Mouse (Mus musculus) MEL (cell line): ENCODE measurements around the gene Rab1b. TPM values are rescaled to one million over a fixed set of nuclear protein-coding genes. Genes with fewer than 3 reads are reported as not detected.

Source experiments
- DNase-seq: peaks from one replicate; pipeline ENCODE4 v3.0.0; 2011; ENCODE audit warnings: low read depth, low spot score
- H3K27ac ChIP-seq: 2 replicates; pipeline ENCODE4 v1.5.1; 2012; ENCODE audit warnings: low read depth, mild to moderate bottlenecking, control low read depth, low read length, moderate library complexity; ENCODE audit not compliant: control insufficient read depth
- H3K27me3 ChIP-seq, 2 experiments: fragments of 150-350 bp in 1 of 2; sonication (generic) in 1 of 2; 2 replicates each; pipeline ENCODE4 v1.6.1; 2012; ENCODE audit warnings: low read length in 2 of 2, mild to moderate bottlenecking in 2 of 2, improper control_type of control experiment in 1 of 2, moderate library complexity in 1 of 2; ENCODE audit not compliant: insufficient read depth in 2 of 2, control insufficient read depth in 1 of 2
- H3K36me3 ChIP-seq, 2 experiments: 2 replicates each; pipeline ENCODE4 v1.6.1; 2012 to 2014; ENCODE audit warnings: low read length in 2 of 2, improper control_type of control experiment in 1 of 2, inconsistent platforms in 1 of 2, mild to moderate bottlenecking in 1 of 2; ENCODE audit not compliant: insufficient read depth in 2 of 2, control insufficient read depth in 1 of 2
- H3K4me1 ChIP-seq, 2 experiments: fragments of 150-350 bp in 1 of 2; sonication (generic) in 1 of 2; 2 replicates each; pipeline ENCODE4 v1.6.1; 2012; ENCODE audit warnings: low read length in 2 of 2, improper control_type of control experiment in 1 of 2, mild to moderate bottlenecking in 1 of 2; ENCODE audit not compliant: insufficient read depth in 2 of 2, control insufficient read depth in 1 of 2
- H3K4me3 ChIP-seq, 2 experiments: fragments of 150-350 bp in 1 of 2; sonication (generic) in 1 of 2; 2 replicates each; pipeline ENCODE4 v1.5.1; 2012; ENCODE audit warnings: low read depth in 2 of 2, low read length in 2 of 2, mild to moderate bottlenecking in 2 of 2, moderate library complexity in 2 of 2, control low read depth in 1 of 2, improper control_type of control experiment in 1 of 2; ENCODE audit not compliant: control insufficient read depth in 1 of 2, insufficient read depth in 1 of 2
- H3K79me2 ChIP-seq: 2 replicates; pipeline ENCODE4 v1.6.1; 2012; ENCODE audit warnings: mild to moderate bottlenecking, low read length, moderate library complexity; ENCODE audit not compliant: control insufficient read depth, poor library complexity, insufficient read depth
- H3K9ac ChIP-seq: 2 replicates; pipeline ENCODE4 v1.6.1; 2012; ENCODE audit warnings: low read depth, mild to moderate bottlenecking, control low read depth, low read length, moderate library complexity; ENCODE audit not compliant: control insufficient read depth, poor library complexity, severe bottlenecking
- H3K9me3 ChIP-seq: fragments of 150-350 bp; sonication (generic); replicated peaks from 2 replicates; pipeline ENCODE4 v1.6.1; 2012; ENCODE audit warnings: mild to moderate bottlenecking, low read length, improper control_type of control experiment, moderate library complexity; ENCODE audit not compliant: insufficient read depth
- CHD1 ChIP-seq: IDR thresholded peaks from 2 replicates; pipeline ENCODE4 v1.6.1; 2012; ENCODE audit warnings: low read depth, mild to moderate bottlenecking, inconsistent platforms, low read length, improper control_type of control experiment
- CHD2 ChIP-seq: IDR thresholded peaks from 2 replicates; pipeline ENCODE4 v1.6.1; 2011; ENCODE audit warnings: low read length, improper control_type of control experiment
- CTCF ChIP-seq, 3 experiments: IDR thresholded peaks in 2 of 3; conservative IDR thresholded peaks in 1 of 3; 2 replicates each; pipeline ENCODE4 v1.5.1; 2011 to 2012; ENCODE audit warnings: low read length in 3 of 3, low read depth in 2 of 3, mild to moderate bottlenecking in 2 of 3, improper control_type of control experiment in 1 of 3, inconsistent platforms in 1 of 3, mixed read lengths in 1 of 3, moderate library complexity in 1 of 3; ENCODE audit not compliant: control insufficient read depth in 1 of 3, insufficient read depth in 1 of 3, poor library complexity in 1 of 3, severe bottlenecking in 1 of 3
- EP300 ChIP-seq, 2 experiments: IDR thresholded peaks; 2 replicates each; pipeline ENCODE4 v1.6.1; 2011; ENCODE audit warnings: improper control_type of control experiment in 2 of 2, low read length in 2 of 2, low read depth in 1 of 2, mild to moderate bottlenecking in 1 of 2
- GABPA ChIP-seq: IDR thresholded peaks from 2 replicates; pipeline ENCODE4 v1.6.1; 2012; ENCODE audit warnings: low read depth, mild to moderate bottlenecking, inconsistent platforms, low read length, improper control_type of control experiment, moderate library complexity
- KAT2A ChIP-seq: conservative IDR thresholded peaks from 2 replicates; pipeline ENCODE4 v1.6.1; 2012; ENCODE audit warnings: low read depth, low read length, improper control_type of control experiment, inconsistent platforms
- MXI1 ChIP-seq: IDR thresholded peaks from 2 replicates; pipeline ENCODE4 v1.6.1; 2011; ENCODE audit warnings: mild to moderate bottlenecking, low read depth, low read length, improper control_type of control experiment
- MYB ChIP-seq: IDR thresholded peaks from 2 replicates; pipeline ENCODE4 v1.6.1; 2011; ENCODE audit warnings: mild to moderate bottlenecking, low read depth, low read length, improper control_type of control experiment
- MYC ChIP-seq: IDR thresholded peaks from 2 replicates; pipeline ENCODE4 v1.6.1; 2011; ENCODE audit warnings: low read depth, mild to moderate bottlenecking, low read length, improper control_type of control experiment, moderate library complexity
- POLR2A ChIP-seq, 2 experiments: IDR thresholded peaks; 2 replicates each; pipeline ENCODE4 v1.6.1; 2011 to 2012; ENCODE audit warnings: low read length in 2 of 2, mild to moderate bottlenecking in 2 of 2, control low read depth in 1 of 2, improper control_type of control experiment in 1 of 2, low read depth in 1 of 2, moderate library complexity in 1 of 2; ENCODE audit not compliant: control insufficient read depth in 1 of 2, insufficient read depth in 1 of 2, poor library complexity in 1 of 2
- RAD21 ChIP-seq: IDR thresholded peaks from 2 replicates; pipeline ENCODE4 v1.6.1; 2011; ENCODE audit warnings: mild to moderate bottlenecking, low read depth, low read length, improper control_type of control experiment
- RCOR1 ChIP-seq: IDR thresholded peaks from 2 replicates; pipeline ENCODE4 v1.6.1; 2012; ENCODE audit warnings: low read depth, mild to moderate bottlenecking, inconsistent platforms, low read length, improper control_type of control experiment
- SIN3A ChIP-seq: IDR thresholded peaks from 2 replicates; pipeline ENCODE4 v1.6.1; 2012; ENCODE audit warnings: low read length, improper control_type of control experiment, inconsistent platforms
- TAL1 ChIP-seq: IDR thresholded peaks from 2 replicates; pipeline ENCODE4 v1.6.1; 2012; ENCODE audit warnings: mild to moderate bottlenecking, inconsistent platforms, low read length, moderate library complexity, mixed read lengths
- TBP ChIP-seq: IDR thresholded peaks from 2 replicates; pipeline ENCODE4 v1.8.0; 2011; ENCODE audit warnings: low read depth, low read length, improper control_type of control experiment
- UBTF ChIP-seq: IDR thresholded peaks from 2 replicates; pipeline ENCODE4 v1.6.1; 2012; ENCODE audit warnings: low read depth, mild to moderate bottlenecking, inconsistent platforms, low read length, improper control_type of control experiment, moderate library complexity, borderline replicate concordance; ENCODE audit not compliant: insufficient read depth
- USF2 ChIP-seq, 2 experiments: IDR thresholded peaks; 2 replicates each; pipeline ENCODE4 v1.6.1; 2011 to 2012; ENCODE audit warnings: improper control_type of control experiment in 2 of 2, low read length in 2 of 2, borderline replicate concordance in 1 of 2, inconsistent platforms in 1 of 2, low read depth in 1 of 2, mild to moderate bottlenecking in 1 of 2; ENCODE audit not compliant: insufficient read depth in 1 of 2
- ZKSCAN1 ChIP-seq: IDR thresholded peaks from 2 replicates; pipeline ENCODE4 v1.6.1; 2012; ENCODE audit warnings: low read depth, mild to moderate bottlenecking, inconsistent platforms, low read length, improper control_type of control experiment, moderate library complexity
- ZMIZ1 ChIP-seq: IDR thresholded peaks from 2 replicates; pipeline ENCODE4 v1.6.1; 2012; ENCODE audit warnings: low read depth, mild to moderate bottlenecking, inconsistent platforms, low read length, improper control_type of control experiment, moderate library complexity
- polyA plus RNA-seq, 2 experiments: library from polyadenylated mRNA; stranded (reverse) in 1 of 2; unstranded in 1 of 2; fragments of >175 nt in 1 of 2; fragments of >200 nt in 1 of 2; gene quantifications; 2 replicates each; pipeline versions ENCODE4 v1.2.1 to v1.2.4; 2012; ENCODE audit warnings: low replicate concordance in 2 of 2, low read depth in 1 of 2; ENCODE audit not compliant: insufficient read length in 2 of 2, insufficient read depth in 1 of 2, missing spikeins in 1 of 2
- total RNA-seq: library from RNA; depleted of rRNA; stranded (reverse); fragments of 300-350 nt; gene quantifications from 2 replicates; pipeline ENCODE4 v1.2.3, GENCODE M21; 2012

Gene Rab1b
- total and polyA plus RNA-seq, 3 experiments = 86.4 to 162 TPM; not detected in 1

DNA sequence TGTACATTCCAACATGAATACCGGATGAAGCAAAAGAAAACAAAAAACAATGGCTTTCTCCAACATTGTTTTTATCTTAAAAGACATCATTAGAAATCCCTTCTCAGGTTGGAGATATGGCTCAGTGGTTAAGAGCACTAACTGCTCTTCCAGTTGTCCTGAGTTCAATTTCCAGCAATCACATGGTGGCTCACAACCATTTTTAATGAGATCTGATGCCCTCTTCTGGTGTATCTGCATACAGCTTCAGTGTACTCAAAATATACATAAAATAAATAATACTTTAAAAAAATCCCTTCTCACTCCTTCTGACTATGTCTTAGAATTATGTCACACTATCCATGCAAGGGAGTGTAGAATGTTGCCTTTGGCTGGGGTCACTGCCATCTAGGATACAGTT lies 27.6 kb downstream of the Rab1b start (continued):
- TF ChIP-seq MYC = peak; percentile 29; the same call in 1 of the 2 replicates
- no peak for TF ChIP-seq USF2 (IDR thresholded peaks at IDR 0.05; ENCODE audit: borderline replicate concordance in 1 of 2, insufficient read depth in 1 of 2, low read depth in 1 of 2, low read length in 2 of 2)
- no peak for TF ChIP-seq MYB
- TF ChIP-seq TAL1 = no peak
- no peak for TF ChIP-seq KAT2A
- peak; percentile 2 to 49 (median 13); a peak in 2 of 6 replicates for TF ChIP-seq CTCF (IDR thresholded peaks at IDR 0.05 in 2 of 3, conservative IDR thresholded peaks at IDR 0.05 in 1 of 3; ENCODE audit: control insufficient read depth in 1 of 3, insufficient read depth in 1 of 3, low read depth in 2 of 3, low read length in 3 of 3, poor library complexity in 1 of 3, severe bottlenecking in 1 of 3)
- TF ChIP-seq CHD1 = no peak
- TF ChIP-seq UBTF = no peak
- TF ChIP-seq ZMIZ1 = no peak
- no peak for TF ChIP-seq ZKSCAN1
- no peak for TF ChIP-seq MXI1

DNA sequence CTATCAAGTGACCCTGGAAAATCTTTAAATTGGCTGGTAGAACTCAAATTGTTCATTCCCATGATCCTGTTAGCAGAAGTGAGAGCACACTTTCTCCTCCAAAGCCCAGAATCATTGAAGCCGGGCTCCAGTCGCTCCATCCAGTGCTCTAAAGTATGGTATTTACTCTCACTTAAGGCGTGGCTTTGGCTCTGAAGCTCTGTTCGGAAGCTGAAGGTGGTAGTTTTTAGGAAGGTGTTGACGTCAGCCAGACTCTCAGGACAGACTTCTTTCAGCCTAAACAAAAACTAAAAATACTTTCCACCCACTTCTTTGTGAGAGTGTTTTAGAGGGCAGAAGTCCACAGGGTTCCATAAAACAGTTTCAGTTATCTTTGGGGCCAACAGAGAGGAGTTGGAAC lies 33.4 kb downstream of the Rab1b start:
- Histone ChIP-seq H3K27me3 (no peaks in the 10 kb centered on the region), H3K36me3 (no peaks in the 10 kb centered on the region), H3K9ac (no peak overlapping the region; the same call in 1 of the 2 replicates), H3K27ac (no peak overlapping the region), H3K9me3 (no peaks in the 10 kb centered on the region), H3K4me3 (peak overlapping the region; percentile 8 to 56; a peak in 3 of 4 replicates), H3K4me1 (peaks cover 5 to 21% of the 10 kb centered on the region in 2 experiments), H3K79me2 (peaks cover 2% of the 10 kb centered on the region; the same call in 1 of the 2 replicates)
- DNase-seq = no peak
- TF ChIP-seq GABPA (no peak), CTCF (IDR thresholded peaks at IDR 0.05 in 2 of 3, conservative IDR thresholded peaks at IDR 0.05 in 1 of 3; ENCODE audit: control insufficient read depth in 1 of 3, insufficient read depth in 1 of 3, low read depth in 2 of 3, low read length in 3 of 3, poor library complexity in 1 of 3, severe bottlenecking in 1 of 3) (no peak), SIN3A (no peak), MXI1 (no peak), CHD2 (no peak), CHD1 (no peak), ZMIZ1 (no peak), POLR2A (IDR thresholded peaks at IDR 0.05; ENCODE audit: control insufficient read depth in 1 of 2, insufficient read depth in 1 of 2, low read depth in 1 of 2, low read length in 2 of 2, poor library complexity in 1 of 2) (no peak), EP300 (IDR thresholded peaks at IDR 0.05; ENCODE audit: low read depth in 1 of 2, low read length in 2 of 2) (no peak), RAD21 (no peak), TAL1 (no peak), TBP (no peak), RCOR1 (no peak), MYB (no peak)
